Mouse (Mus musculus) olfactory bulb, adult 2 months (tissue): ENCODE data around the gene Hist2h2ab.

Experiments
- CTCF ChIP-seq: fragments of 200-500 bp; IDR thresholded peaks from 2 replicates; pipeline ENCODE4 v1.5.1; 2012; ENCODE audit warnings: low read depth, mild to moderate bottlenecking, low read length, moderate library complexity; ENCODE audit not compliant: insufficient read depth
- POLR2A ChIP-seq: fragments of 200-500 bp; IDR thresholded peaks from 2 replicates; pipeline ENCODE4 v1.6.1; 2012; ENCODE audit warnings: mild to moderate bottlenecking, low read depth, low read length, moderate library complexity; ENCODE audit not compliant: insufficient read depth

DNA sequence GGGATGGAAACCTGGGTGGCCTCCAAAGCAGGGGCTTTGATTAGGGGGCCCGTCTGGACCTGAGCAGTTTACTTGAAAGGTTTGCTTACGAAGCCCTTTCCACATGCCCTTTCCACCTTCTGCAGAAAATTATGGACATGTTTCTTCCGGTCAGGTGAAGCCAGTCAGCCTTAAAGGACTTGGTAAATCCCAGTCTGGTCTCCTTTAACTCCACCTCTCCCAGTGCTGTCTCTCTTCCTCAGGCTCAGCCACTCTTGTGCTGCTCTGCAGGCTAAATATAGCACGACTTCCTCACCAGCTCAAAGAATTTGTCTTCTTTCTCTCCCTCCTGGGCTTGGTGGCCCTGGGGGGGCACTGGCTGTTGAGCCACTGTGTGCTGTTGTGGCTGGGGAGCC lies 37.3 kb upstream of the Hist2h2ab start:
- TF ChIP-seq POLR2A (0 out of 2 replicates have a peak, but pooled peaks have one; percentile 1), CTCF (no peak)
